Mouse (Mus musculus) thymus, adult 2 months (tissue): ENCODE data around the gene Sc5d. TPM values are rescaled to one million over a fixed set of nuclear protein-coding genes. Genes with fewer than 3 reads are reported as not detected.

Experiments
- DNase-seq: peaks from one replicate; pipeline ENCODE4 v3.0.0; 2021
- H3K27ac ChIP-seq: fragments of 200-500 bp; 2 replicates; pipeline ENCODE4 v1.5.1; 2012; ENCODE audit warnings: low read length, control low read depth; ENCODE audit not compliant: control insufficient read depth, insufficient read depth
- H3K27me3 ChIP-seq: fragments of 200-500 bp; 2 replicates; pipeline ENCODE4 v1.6.1; 2012; ENCODE audit warnings: mild to moderate bottlenecking, low read length, moderate library complexity, mixed read lengths; ENCODE audit not compliant: control insufficient read depth, insufficient read depth
- H3K36me3 ChIP-seq: fragments of 200-500 bp; 2 replicates; pipeline ENCODE4 v1.6.1; 2012; ENCODE audit warnings: mild to moderate bottlenecking, low read length, moderate library complexity; ENCODE audit not compliant: control insufficient read depth, insufficient read depth
- H3K4me1 ChIP-seq: fragments of 200-500 bp; replicated peaks from 2 replicates; pipeline ENCODE4 v1.6.1; 2012; ENCODE audit warnings: low read length; ENCODE audit not compliant: control insufficient read depth, insufficient read depth
- H3K4me3 ChIP-seq: fragments of 200-500 bp; 2 replicates; pipeline ENCODE4 v1.5.1; 2012; ENCODE audit warnings: mild to moderate bottlenecking, low read length, control low read depth, moderate library complexity; ENCODE audit not compliant: control insufficient read depth, insufficient read depth
- CTCF ChIP-seq: fragments of 200-500 bp; IDR thresholded peaks from 2 replicates; pipeline ENCODE4 v1.5.1; 2012; ENCODE audit warnings: mild to moderate bottlenecking, control low read depth, low read length, moderate library complexity, borderline replicate concordance; ENCODE audit not compliant: control insufficient read depth, poor library complexity, insufficient read depth; ENCODE audit errors: extremely low read depth
- POLR2A ChIP-seq: fragments of 200-500 bp; IDR thresholded peaks from 2 replicates; pipeline ENCODE4 v1.6.1; 2012; ENCODE audit warnings: mild to moderate bottlenecking, low read length, control low read depth, moderate library complexity; ENCODE audit not compliant: control insufficient read depth, poor library complexity, insufficient read depth; ENCODE audit errors: extremely low read depth
- WGBS: fragments of 180-500 bp; shearing (Covaris S2); methylation state at CpG from one replicate; pipeline ENCODE4 v1.1.7; 2018; 5-methylcytosine and 5-hydroxymethylcytosine counted together
- polyA plus RNA-seq: library from polyadenylated mRNA; depleted of rRNA; stranded (reverse); fragments of >200 nt; gene quantifications from 2 replicates; pipeline ENCODE4 v1.2.3, GENCODE M21; 2012

The Sc5d gene
- polyA plus RNA-seq, 1 experiment, result 60.6 TPM

- 78% methylated on average over 3 of the region's 3 CpGs for WGBS
These were observed 23.0 kb downstream of the Sc5d start for GRCm38 (mm10) chr9:42241021-42241420.

GRCm38 (mm10) chr9:42240583-42240992, 23.5 kb downstream of the Sc5d start:
- WGBS, result 26% methylated on average over 11 of the region's 11 CpGs
- peak; percentile 45 for DNase-seq
- Histone ChIP-seq H3K27ac (no peak overlapping the region), H3K4me3 (no peak overlapping the region), H3K27me3 (no peaks in the 10 kb centered on the region), H3K36me3 (no peaks in the 10 kb centered on the region), H3K4me1 (0 out of 2 replicates have a peak, but pooled peaks cover 3% of the 10 kb centered on the region)
- no peak for TF ChIP-seq POLR2A

More at GRCm38 (mm10) chr9:42241021-42241420, 23.0 kb downstream of the Sc5d start:
- H3K4me1 ChIP-seq, result 0 out of 2 replicates have a peak, but pooled peaks cover 3% of the 10 kb centered on the region
- no peaks in the 10 kb centered on the region for H3K36me3 ChIP-seq
- H3K27ac ChIP-seq, result no peak overlapping the region
- DNase-seq, result no peak
- TF ChIP-seq CTCF, result no peak
- no peaks in the 10 kb centered on the region for H3K27me3 ChIP-seq
- no peak overlapping the region for H3K4me3 ChIP-seq

GRCm38 (mm10) chr9:42238827-42239226, 25.2 kb downstream of the Sc5d start:
- Histone ChIP-seq H3K27me3 (no peaks in the 10 kb centered on the region), H3K4me1 (0 out of 2 replicates have a peak, but pooled peaks cover 3% of the 10 kb centered on the region), H3K27ac (no peak overlapping the region), H3K4me3 (no peak overlapping the region), H3K36me3 (no peaks in the 10 kb centered on the region)
- WGBS, result 29% methylated on average over 4 of the region's 4 CpGs
- TF ChIP-seq POLR2A, result no peak
- no peak for TF ChIP-seq CTCF
- no peak for DNase-seq

- Histone ChIP-seq H3K4me3 (no peak overlapping the region), H3K27ac (no peak overlapping the region), H3K4me1 (no peaks in the 10 kb centered on the region), H3K36me3 (no peaks in the 10 kb centered on the region), H3K27me3 (no peaks in the 10 kb centered on the region)
- DNase-seq, result no peak
- 80% methylated on average over 5 of the region's 5 CpGs for WGBS
- TF ChIP-seq CTCF (no peak), POLR2A (no peak)
These were observed 32.9 kb downstream of the Sc5d start for GRCm38 (mm10) chr9:42231116-42231515.

- H3K4me3 ChIP-seq, result no peak overlapping the region
- 82% methylated on average over 2 of the region's 2 CpGs for WGBS
- DNase-seq, result no peak
These were observed 33.7 kb downstream of the Sc5d start for GRCm38 (mm10) chr9:42230333-42230732.

GRCm38 (mm10) chr9:42229465-42230110, 34.5 kb downstream of the Sc5d start:
- no peak overlapping the region for H3K27ac ChIP-seq
- 69% methylated on average over 12 of the region's 12 CpGs for WGBS
- no peak for TF ChIP-seq POLR2A
- no peak for TF ChIP-seq CTCF
- H3K27me3 ChIP-seq, result no peaks in the 10 kb centered on the region
- no peaks in the 10 kb centered on the region for H3K36me3 ChIP-seq
- no peak for DNase-seq
- no peaks in the 10 kb centered on the region for H3K4me1 ChIP-seq
- no peak overlapping the region for H3K4me3 ChIP-seq

More at GRCm38 (mm10) chr9:42230333-42230732, 33.7 kb downstream of the Sc5d start:
- TF ChIP-seq CTCF, result no peak
- no peak for TF ChIP-seq POLR2A
- Histone ChIP-seq H3K27me3 (no peaks in the 10 kb centered on the region), H3K27ac (no peak overlapping the region), H3K4me1 (no peaks in the 10 kb centered on the region), H3K36me3 (no peaks in the 10 kb centered on the region)

GRCm38 (mm10) chr9:42227804-42228203, 36.3 kb downstream of the Sc5d start:
- H3K4me3 ChIP-seq, result no peak overlapping the region
- no peak for DNase-seq
- H3K27ac ChIP-seq, result no peak overlapping the region
- 83% methylated on average over 1 of the region's 1 CpGs for WGBS
- H3K4me1 ChIP-seq, result no peaks in the 10 kb centered on the region
- TF ChIP-seq CTCF, result no peak
- TF ChIP-seq POLR2A, result no peak
- H3K36me3 ChIP-seq, result no peaks in the 10 kb centered on the region
- no peaks in the 10 kb centered on the region for H3K27me3 ChIP-seq
